Mouse (Mus musculus) adrenal gland, postnatal 14 days (tissue): ENCODE measurements at regions not wholly inside any gene's neighbourhood (a gene's known extent, or its start where the extent isn't known, plus 50 kb on each side); places are given as distances from the start of the nearest gene placed in this dataset.

Source experiments
- DNase-seq: peaks from one replicate; pipeline ENCODE4 v3.0.0; 2021; ENCODE audit warnings: mixed read lengths

DNA sequence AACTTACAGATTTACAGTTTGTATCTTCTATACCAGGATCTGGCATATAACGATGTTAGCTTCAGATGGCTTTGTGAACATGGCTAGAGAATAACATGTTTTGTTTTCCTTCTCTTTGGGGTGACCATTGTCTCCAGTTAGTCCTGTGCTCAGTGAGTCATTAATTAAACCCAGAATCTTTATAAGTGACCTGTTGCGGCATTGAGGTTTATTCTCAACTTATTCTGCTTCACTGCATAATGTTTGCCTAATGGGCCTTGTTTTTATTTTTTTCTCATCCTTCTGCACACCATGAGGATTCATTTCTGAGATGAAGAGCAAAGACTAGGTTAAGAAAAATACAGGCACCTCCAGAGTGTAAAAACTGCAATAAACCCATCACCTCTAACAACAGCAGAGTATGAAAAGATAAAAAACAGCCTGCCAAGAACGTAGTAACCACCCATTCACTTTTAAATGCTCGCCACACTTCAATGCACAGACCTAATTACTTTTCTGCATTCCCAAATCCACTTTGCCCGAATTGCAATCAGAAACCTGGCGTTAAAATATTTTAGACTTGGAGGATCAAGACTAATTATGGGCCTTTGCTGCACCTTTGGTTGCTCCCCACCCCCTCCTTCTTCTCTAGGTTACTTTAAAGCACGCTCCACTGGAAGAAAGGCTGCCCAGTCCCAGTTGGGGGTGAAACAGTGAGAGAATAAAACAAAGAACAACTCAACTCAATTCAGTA, 381.5 kb upstream of the Nr2f1 start:
- DNase-seq: no peak

DNA sequence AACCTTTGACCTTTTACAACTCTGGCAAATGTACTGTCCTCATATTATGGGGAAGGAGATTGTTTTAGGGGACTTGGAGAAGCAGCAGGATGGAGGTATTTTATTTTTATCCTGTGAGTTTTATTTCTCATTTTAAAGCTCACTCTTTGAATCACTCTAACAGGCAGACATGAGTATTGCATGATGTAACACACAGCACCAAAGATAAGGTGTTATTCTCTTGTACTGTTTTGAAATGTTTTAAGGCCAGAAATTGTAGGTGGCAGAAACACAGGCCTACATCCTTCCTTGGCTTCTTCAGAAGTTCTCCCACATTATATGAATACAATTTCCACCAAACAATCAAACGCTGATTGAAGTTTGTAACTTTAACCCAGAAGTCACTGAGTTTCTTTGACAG, 377.9 kb upstream of the Nr2f1 start:
- no peak for DNase-seq

DNA sequence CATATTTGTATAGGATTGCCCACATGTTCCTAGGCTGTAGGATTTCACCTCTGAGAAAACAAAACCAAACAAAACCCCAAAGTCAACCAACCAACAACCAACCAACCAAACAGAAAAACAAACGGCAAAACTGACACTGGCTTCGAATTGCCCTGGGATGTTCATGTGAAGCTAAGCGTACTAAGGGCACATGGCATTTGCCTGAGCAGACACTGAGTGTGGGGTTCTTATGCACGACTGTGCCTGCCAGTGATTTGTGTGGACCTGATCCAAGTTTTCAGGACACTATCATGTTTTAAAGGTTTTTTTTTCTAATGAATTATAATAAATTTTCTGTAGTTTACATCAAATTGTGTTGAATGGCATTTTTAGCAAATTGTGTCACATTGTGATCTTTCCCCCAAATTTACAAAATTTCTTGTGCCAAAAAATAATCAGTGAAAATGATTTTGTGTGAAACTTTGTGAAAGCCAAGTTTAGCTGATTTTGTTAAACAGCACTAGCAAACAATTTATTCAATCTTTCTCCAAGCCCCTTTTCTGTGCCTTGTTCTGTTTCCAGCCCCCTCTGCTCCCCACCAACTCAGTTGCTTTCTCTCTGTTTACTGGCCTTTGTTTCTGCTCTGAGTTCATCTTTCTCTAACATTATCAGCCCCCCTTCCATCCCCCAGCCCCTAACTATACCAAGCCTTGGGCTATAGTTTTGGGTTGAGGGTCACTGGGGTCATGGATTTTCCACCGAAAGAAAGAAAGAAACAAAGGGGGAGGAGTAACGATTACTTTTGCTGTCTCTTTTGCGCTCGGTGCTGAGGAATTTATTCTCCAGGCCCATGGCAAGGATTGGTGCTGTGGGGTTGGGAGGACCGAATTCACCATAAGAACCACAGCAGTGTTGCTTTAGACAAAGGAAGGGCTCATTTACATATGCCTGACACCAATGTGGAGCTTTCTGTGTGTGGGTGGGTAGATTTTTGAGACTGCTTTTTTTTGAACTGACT, 377.0 kb upstream of the Nr2f1 start:
- DNase-seq: no peak

DNA sequence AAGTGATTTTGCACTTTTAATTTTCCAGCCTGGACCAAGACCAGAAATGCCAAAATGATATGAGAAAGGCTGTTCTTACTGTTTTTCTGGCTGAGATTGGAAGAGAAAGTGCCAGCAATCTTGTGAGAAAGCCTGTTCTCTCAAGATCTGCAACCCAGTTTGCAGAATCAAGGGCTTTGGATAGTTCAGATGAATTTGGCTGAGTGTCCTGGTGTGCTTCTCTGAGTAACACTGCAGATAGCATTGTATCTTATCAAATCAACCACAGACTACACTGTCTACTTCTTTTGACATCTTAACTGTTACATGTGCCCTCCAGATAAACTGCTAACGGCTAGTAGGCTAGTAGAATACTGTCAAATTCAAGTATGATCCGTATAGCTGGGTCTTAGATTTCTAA, 371.5 kb upstream of the Nr2f1 start:
- no peak for DNase-seq

DNA sequence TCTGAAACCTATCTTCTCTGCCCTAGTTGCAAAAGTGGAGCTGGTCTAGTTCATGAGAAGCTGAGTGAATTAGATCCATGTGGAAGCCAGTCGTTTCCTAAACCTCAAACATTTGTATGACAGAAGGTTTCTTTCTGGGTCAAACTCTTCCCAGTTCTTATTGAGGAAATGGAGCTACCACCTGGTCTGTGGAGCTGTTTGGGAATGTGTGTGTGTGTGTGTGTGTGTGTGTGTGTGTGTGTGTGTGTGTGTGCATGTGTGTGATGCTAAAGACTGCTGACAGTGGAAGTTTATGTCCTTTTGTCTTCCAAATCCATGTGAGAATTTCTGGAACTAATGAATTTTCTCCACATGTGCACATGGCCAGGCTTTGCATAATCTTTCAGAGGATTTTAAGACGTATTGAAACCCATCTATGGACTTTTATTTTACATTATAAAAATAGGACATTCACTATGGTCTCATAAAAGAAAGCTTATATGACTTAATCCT, 324.9 kb upstream of the Nr2f1 start:
- DNase-seq: no peak

DNA sequence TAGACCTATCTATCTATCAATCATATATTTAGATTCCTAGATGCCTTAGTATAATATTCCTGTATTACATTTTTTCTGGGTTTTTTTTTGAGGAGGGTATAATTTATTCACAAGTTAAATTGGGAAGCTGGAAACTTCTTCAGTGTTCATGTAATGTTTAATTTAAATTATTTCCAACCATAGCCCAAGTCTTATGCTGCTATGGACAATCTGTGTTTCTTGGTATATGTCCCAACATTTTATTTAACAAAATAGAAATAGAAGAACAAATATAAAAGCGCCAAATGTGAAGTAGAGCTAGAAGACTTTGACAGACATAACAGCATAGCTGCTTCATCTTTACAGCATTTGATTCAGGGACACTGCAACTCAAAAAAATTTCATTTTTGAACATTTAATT, 321.2 kb upstream of the Nr2f1 start:
- DNase-seq: no peak

DNA sequence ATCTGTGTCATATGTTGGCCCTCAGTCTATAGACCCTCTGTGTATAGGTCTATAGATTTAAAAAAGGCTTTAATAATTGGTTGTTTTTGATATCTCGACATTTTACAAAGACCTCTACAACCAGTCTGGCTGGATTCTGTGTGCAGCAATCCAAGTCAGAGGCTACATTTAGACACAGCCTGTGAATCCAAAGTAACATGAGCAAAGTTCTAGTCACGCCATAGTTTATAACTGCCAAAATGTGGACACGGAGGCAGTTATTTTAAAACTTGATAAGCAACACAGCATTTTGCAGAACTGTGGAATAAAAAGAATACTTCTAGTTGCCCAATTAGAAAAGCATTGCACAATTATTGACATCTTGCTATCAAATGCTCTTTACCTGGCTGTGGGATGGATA, 320.6 kb upstream of the Nr2f1 start:
- DNase-seq: no peak

DNA sequence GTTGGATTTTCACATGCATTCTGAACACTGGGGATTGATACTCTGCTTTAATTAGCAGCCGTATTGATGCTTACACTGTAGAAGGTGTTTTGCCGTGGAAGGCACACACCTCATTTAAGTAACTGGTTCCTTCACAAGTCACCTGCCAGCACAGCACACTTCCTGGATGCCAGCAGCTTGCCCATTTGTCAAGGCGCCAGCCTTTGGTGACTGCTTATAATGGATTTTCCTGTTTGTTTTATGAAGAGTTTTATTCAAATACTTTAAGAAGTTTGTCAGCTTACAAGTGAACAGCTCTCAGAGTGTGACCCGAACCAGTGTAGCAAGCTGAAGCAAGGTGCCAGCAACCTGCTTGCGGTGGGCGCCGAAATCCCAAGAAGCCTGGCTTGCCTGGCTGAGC, 301.0 kb upstream of the Nr2f1 start:
- no peak for DNase-seq

DNA sequence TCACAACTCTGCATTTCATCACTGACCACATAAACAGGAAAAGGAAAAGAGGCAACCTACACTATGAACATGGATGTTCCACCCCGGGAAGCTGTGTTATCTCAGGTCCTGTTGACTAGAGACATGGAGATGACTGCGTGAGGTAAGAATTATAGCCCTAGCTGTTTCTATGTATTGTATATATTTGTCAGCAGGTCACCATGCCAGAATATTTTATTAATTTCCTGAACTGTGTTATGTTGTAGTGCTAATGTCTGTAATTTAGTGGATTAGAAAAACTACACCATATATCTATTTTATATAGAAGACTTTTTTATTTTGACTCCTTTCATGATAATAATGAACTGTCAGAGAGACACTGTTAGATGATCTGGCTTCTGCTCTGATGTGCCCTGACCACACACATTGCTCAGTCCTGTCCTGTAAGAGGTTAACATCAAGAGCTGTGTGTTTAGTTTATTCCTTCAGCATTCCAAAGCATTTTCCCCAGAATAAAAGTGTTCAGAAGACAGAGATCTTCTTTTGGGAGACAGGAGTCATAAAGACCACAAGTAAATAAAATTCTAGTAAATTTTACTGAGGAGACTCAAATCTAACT, 284.3 kb upstream of the Nr2f1 start:
- DNase-seq: no peak

DNA sequence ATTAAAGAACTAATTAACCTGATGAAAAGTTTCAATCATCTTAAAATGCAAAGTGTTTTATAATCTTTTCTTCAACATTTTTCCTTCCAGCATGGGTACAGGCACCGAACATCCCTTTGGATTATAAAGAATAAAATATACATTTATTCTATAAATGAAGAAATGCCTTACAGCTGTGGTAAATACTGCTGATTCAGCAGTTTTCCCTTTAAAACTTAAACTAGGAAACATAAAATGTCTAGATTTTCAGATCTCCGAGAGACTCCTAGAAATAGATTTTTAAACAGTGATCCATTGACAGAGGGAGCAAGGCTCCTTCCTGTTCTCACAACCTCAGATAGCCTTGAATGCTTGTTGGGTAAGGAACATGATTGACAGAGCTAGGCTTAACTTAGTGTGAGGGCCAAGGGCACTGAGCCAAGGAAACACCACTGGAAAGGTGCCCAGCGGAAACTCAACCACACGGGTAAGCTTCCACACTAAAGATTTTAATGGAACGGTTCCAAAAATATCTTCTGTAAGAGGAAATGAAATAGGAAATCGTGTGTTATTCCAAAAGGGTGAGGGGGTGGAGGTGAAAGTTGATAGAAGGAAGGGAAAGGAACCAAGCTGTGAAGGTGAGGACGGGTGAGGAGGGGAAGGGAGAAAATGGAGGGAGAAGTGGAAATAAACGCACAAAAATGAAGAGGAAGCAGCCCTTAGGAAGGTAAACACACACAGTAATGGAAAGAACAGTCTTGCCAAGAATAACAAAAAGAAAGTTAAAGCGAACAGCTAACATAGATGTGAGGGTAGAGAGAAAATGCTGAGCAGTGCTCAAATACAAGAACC, 283.6 kb upstream of the Nr2f1 start:
- DNase-seq: peak; percentile 88

DNA sequence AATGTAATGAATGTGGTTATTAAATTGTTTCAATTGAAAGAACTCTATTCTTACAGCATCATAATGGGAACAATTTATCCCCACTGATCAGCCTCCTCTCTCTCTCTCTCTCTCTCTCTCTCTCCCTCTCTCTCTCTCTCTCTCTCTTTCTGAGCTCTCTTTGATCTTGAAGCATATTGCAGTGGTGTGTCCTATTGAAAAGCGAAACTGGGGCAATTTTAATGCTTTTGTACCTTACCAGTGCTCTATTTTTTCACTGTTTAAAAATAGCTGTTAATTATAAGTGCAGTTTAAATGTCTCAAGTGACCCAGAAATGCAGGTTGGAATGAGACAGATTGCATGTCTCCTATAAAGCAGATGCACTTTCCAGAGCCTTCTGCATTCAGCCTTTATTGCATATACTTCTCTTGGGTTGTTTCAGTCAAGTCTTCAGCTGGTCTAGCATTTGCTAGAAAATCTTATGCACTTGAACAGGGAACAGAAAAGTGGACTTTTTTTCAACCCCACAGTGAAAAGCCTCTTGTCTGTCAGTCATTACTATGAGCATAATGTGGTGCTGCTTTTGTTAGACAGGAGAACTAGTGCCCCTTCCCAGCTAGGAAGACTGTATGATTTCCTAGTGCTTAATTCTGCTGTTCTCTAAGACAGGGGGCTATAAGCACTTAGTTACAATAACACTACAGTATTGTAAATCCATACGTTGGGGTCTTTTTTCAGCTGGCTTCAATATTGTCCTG, 251.9 kb upstream of the Nr2f1 start:
- no peak for DNase-seq

DNA sequence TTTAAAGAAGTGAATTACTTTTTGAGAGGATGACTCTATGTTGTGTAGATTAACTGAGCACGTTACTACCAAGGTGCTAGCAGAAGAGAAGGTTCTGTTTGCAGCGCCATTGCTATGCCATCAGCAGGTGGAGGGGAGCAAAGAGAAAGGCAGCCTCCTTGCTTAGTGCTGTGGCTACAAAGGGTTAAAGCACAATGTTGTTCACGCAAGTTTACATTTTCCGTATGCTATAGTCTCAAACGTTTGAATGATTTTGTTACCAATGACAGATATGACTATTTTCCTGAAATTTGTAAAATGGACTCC, 247.1 kb upstream of the Nr2f1 start:
- no peak for DNase-seq

DNA sequence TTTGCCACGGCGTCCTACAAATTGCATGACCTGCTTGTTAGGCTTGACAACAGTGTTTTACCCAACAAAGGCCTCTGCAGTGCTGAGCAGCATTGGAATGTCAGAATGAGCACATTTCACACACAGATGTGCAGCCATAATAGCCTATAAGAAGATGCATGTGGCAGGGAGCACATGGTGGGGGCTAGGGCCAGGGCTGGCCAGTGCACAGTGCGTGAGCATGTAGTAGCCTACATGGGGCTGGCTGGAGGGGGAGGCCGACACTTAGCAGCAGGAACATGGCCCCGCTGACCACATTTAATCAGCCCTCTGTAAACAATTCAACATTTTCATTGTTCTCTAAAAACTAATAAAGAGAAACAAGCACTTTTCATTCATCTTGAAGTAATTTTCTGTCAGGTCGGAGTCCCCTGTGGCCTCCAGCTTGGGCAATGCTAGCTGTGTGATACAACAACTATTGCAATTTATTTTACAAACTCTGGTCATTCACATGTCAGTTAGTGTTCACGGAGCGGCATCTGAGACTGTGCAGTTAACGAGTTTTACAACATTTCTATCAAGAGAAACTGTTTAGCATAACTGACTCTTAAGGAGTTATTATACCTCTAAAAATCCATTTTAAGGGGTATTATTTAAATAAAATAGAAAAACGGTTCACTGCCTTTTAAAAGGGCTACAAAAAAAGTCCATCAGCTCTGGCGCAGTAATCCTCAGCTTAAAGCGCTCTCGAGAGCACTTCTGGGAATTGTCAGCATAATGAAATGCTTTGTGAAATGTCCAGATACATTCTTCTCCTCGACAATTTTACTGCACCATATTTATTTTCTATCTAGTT, 246.6 kb upstream of the Nr2f1 start:
- no peak for DNase-seq

DNA sequence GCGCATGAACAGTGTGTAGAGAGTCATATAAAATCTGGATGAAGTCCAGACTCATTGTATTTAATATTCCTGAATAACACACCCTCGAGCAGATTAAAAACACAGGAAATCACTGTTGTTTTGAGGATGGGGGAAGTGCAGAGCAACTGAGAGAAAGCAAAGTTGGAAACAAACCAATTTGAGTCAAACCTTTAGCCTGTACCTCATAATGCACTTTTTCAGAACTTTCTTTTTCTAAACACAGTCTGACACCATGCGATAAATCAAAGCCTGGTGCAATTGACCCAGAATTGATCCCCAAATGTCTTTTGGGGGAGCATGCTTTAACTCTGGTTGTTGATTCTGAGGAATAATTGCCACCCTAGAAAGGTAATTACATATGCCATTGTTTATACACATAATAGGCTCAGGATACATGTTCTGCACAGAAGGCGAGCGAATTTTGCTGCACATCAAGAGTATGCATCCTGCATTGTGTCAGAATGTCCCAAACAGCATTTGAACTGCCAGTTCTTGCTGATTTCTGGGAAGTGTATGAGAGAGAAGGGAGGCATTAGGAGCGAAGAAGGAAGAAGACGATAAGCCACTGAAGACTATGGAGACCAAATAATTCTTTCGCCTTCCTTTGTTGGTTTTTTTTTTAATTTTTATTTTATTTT, 245.3 kb upstream of the Nr2f1 start:
- no peak for DNase-seq

DNA sequence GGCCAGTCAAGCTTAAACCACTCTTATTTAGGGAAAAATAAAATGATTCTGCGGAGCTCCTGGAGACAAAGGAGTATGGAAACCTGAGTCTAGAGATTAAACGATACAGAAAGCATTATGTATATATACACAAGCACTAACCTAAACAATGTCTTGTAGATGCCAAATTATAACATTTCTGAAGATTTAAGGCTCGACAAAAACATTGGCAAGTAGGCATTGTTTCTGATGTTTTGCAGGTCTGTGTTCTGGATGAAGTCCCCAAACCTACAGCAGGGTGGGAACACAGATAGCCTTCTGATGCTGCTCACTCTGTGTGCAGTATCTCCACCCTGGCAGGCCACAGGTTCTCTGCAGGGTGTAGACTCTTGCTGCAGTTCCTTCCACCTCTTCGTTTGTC, 228.9 kb upstream of the Nr2f1 start:
- DNase-seq: no peak

DNA sequence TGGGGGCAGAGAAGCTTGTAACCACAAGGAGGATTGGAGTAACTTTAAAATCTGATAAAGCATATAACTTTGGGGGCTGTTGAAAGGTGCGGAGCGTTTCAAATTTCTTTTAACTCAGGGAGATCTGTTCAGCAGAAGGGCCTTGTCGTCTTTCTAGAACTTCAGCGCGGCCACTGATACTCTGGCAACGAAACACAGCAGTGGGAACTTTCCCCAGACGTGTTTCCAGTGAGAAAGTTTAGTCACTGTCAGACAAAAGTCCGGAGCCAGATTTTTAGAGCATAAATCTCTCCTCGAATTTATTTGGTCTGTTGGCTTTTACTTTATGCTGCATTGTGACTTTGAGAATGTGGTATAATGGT, 228.5 kb upstream of the Nr2f1 start:
- DNase-seq: peak; percentile 7

DNA sequence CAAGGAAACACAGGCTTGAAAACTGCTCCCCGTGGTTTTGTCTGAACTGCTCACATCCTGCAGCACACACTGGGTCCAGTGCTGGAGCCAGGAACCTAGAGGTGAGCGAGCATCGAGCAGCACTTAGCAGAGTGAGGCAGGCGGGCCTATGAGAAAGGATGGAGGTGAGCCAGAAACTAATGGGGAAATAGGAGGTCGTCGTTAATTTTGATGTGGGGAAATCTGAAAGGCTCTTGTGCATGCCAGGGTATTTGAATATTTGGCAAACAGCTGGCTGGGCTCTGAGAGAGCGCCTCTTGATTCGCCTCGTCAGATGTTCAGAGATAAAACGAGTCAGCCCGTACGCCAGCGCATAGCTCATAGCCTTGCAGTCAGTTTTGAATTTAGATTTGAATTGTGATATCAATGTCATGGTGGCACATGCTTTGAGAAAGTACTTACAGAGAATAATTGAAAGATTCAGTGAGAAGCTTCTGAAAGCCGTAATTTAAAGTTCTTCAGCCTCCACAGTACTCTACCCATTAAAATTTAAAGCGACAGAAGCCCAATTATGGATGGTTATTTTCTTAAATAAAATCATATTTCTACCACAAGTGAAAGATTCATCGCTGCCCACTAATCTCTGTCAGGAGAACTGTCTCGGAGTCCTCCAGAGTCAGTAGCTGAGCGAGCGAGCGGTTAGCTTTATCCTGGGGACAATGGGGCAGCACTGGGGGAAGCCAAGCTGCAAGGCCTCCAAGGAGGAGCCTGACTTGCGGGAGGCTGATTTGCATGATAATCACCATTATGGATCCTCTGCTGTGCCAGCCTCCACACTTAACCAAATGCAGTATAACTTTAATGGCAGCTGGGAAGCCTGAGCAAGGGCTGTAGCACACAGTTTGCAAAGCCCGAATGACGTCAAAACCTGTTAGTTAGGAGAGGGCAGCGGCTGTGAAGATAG, 227.9 kb upstream of the Nr2f1 start:
- peak; percentile 18 for DNase-seq

DNA sequence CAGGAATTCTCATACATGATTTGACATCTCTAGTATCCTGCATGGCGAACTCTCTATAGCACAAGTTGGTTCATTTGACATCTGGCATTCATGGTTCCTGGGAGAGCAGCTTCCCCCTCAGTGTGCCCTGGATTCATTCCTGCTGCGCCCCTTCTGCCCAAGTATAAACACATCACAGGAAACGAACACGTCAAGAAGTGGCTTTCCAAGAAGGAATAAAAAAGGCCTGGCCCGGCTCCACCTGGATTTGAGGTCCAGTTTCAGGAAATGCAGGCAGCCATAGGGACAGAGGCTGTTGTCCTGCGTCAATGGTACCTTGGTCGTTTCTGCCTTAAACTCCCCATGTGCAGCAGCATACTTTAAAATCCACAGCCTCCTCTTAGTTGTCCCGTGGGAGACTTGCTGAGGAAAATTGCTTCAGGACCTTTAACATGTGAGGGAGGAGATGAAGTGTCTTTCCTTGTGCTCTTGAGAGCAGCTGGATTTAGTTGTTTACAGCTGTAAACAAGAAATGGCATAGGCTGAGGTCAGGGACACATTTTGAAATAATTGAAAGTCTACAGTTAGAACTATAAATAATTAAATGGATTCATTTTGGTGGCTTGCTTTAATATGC, 226.9 kb upstream of the Nr2f1 start:
- DNase-seq: no peak

DNA sequence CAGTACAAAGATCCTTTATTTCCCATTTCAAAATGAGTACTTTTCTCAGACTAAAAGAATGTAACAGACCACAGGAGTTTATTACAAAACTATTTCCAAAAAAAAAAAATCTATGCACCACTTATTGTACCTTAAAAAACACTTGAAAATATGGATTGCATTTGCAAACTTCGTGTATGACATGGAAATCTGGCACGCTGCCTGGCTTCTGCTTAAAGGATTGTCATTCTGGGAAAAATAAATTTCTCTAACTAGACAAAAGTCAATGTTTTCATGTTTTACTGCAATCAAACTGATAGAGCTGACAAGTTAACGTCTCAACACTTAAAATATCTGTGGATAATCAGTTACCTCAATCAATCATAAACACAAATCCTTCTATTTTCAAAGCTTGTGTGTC, 205.5 kb upstream of the Nr2f1 start:
- DNase-seq: no peak
